Mouse (Mus musculus): ENCODE data around the gene Mlst8. TPM values are rescaled to one million over a fixed set of nuclear protein-coding genes. Genes with fewer than 3 reads are reported as not detected.
A peak's percentile ranks its signal among the peaks of the same experiment; 100 is the strongest.

Mlst8 gene
- total and polyA plus RNA-seq, 2 experiments from 2014 or later, result 10.1 to 12.4 TPM

DNA sequence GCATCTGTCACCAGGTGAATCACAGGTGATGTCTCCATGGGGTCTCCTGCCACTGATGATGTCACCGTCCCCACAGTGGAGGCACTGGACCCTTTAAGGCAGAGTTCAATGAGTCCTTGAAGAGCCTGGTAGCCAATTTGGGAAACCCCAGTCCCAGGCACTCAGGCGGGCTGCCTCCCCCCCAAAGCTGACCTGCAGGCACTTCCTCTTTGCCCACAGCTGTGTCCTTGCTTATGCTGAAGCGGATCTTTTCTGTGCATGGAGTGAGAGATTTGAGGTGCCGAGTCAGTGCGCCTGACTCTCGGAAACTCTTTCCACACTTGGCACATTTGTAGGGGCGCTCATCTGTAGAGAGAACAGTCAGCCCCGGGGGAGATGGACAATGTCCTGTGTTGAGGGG is 32.3 kb downstream of the Mlst8 start:
- Histone ChIP-seq H3K9ac (replicated peaks; ENCODE audit: low read depth, low read length) (no peak overlapping the region), H3K9me3 (replicated peaks; ENCODE audit: control insufficient read depth, low read length) (no peaks in the 10 kb centered on the region), H3K4me1 (ENCODE audit: control insufficient read depth, insufficient read depth) (no peaks in the 10 kb centered on the region), H3K36me3 (replicated peaks; ENCODE audit: control insufficient read depth, insufficient read depth, low read length) (peaks cover 87% of the 10 kb centered on the region), H3K27me3 (ENCODE audit: control insufficient read depth, insufficient read depth, low read length) (no peaks in the 10 kb centered on the region), H3K4me2 (ENCODE audit: low read depth, low read length) (no peak overlapping the region), H3K27ac (ENCODE audit: low read depth) (no peak overlapping the region), H3K4me3 (ENCODE audit: low read depth, low read length) (no peak overlapping the region)
- 90% methylated on average over 8 of the region's 8 CpGs for WGBS
- TF ChIP-seq EP300 (IDR thresholded peaks at IDR 0.05; ENCODE audit: low read depth) (no peak), CTCF (IDR thresholded peaks at IDR 0.05; ENCODE audit: low read depth) (no peak)
- DNase-seq (ENCODE audit: low spot score) (no peak), ATAC-seq (ENCODE audit: insufficient read depth, low read depth) (no peak)

- no peaks in the 10 kb centered on the region for H3K9me3 ChIP-seq (replicated peaks; ENCODE audit: control insufficient read depth, low read length)
- H3K4me3 ChIP-seq (ENCODE audit: low read depth, low read length), result no peak overlapping the region
- H3K27ac ChIP-seq (ENCODE audit: low read depth), result no peak overlapping the region
- WGBS, result 65% methylated on average over 4 of the region's 4 CpGs
- TF ChIP-seq EP300 (IDR thresholded peaks at IDR 0.05; ENCODE audit: low read depth) (no peak), CTCF (IDR thresholded peaks at IDR 0.05; ENCODE audit: low read depth) (no peak)
- peaks cover 88% of the 10 kb centered on the region for H3K36me3 ChIP-seq (replicated peaks; ENCODE audit: control insufficient read depth, insufficient read depth, low read length)
- ATAC-seq (ENCODE audit: insufficient read depth, low read depth) (no peak), DNase-seq (ENCODE audit: low spot score) (no peak)
- H3K4me1 ChIP-seq (ENCODE audit: control insufficient read depth, insufficient read depth), result no peaks in the 10 kb centered on the region
- H3K4me2 ChIP-seq (ENCODE audit: low read depth, low read length), result no peak overlapping the region
- no peaks in the 10 kb centered on the region for H3K27me3 ChIP-seq (ENCODE audit: control insufficient read depth, insufficient read depth, low read length)
- H3K9ac ChIP-seq (replicated peaks; ENCODE audit: low read depth, low read length), result no peak overlapping the region
Measured at GRCm38 (mm10) chr17:24443409-24443808, 35.5 kb downstream of the Mlst8 start.

DNA sequence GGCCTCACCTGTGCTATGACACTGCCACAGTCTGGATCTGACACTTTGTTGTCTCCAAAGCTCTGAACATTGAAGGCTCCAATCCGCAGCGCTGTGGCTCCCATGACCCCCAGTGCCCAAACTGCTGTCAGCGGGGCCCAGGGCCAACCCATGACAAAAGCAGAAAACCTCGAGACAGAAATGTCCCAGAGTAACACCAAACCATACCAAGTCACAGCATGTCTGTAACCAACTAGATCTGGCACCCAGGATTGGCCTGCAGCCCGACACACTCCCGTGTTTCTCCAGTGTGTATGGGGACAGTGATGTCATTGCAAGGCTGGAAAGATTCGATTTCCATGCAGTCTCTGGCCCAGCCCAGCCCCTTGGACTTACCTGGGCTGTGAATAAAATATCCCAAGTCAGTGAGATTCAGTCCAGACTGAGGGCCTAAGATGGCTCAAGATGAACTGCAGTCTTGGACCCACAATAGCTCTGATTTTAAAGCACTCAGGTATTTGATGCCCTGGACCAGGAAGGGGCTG is 36.2 kb downstream of the Mlst8 start, which contains the start of gene Dnase1l2:
Dnase1l2 (minus strand) TSS at position 474 of the 524 bp plus-strand sequence.
- H3K9ac ChIP-seq (replicated peaks; ENCODE audit: low read depth, low read length), result no peak within 1 kb of the TSS
- TF ChIP-seq EP300 (IDR thresholded peaks at IDR 0.05; ENCODE audit: low read depth) (no peak), CTCF (IDR thresholded peaks at IDR 0.05; ENCODE audit: low read depth) (no peak)
- H3K36me3 ChIP-seq (replicated peaks; ENCODE audit: control insufficient read depth, insufficient read depth, low read length), result peaks cover 88% of the 10 kb centered on the region

GRCm38 (mm10) chr17:24442107-24442506 is 36.8 kb downstream of the Mlst8 start:
- ATAC-seq (ENCODE audit: insufficient read depth, low read depth) (no peak), DNase-seq (ENCODE audit: low spot score) (no peak)
- Histone ChIP-seq H3K4me3 (ENCODE audit: low read depth, low read length) (no peak overlapping the region), H3K27me3 (ENCODE audit: control insufficient read depth, insufficient read depth, low read length) (no peaks in the 10 kb centered on the region), H3K4me2 (ENCODE audit: low read depth, low read length) (no peak overlapping the region), H3K9ac (replicated peaks; ENCODE audit: low read depth, low read length) (no peak overlapping the region), H3K9me3 (replicated peaks; ENCODE audit: control insufficient read depth, low read length) (no peaks in the 10 kb centered on the region), H3K4me1 (ENCODE audit: control insufficient read depth, insufficient read depth) (no peaks in the 10 kb centered on the region), H3K36me3 (replicated peaks; ENCODE audit: control insufficient read depth, insufficient read depth, low read length) (peaks cover 88% of the 10 kb centered on the region), H3K27ac (ENCODE audit: low read depth) (no peak overlapping the region)
- no peak for TF ChIP-seq CTCF (IDR thresholded peaks at IDR 0.05; ENCODE audit: low read depth)
- no peak for TF ChIP-seq EP300 (IDR thresholded peaks at IDR 0.05; ENCODE audit: low read depth)
- 87% methylated on average over 14 of the region's 14 CpGs for WGBS

More for the DNA sequence above, 36.2 kb downstream of the Mlst8 start, which contains the start of gene Dnase1l2:
- Histone ChIP-seq H3K27ac (ENCODE audit: low read depth) (no peak within 1 kb of the TSS), H3K4me1 (ENCODE audit: control insufficient read depth, insufficient read depth) (no peaks in the 10 kb centered on the region), H3K9me3 (replicated peaks; ENCODE audit: control insufficient read depth, low read length) (no peaks in the 10 kb centered on the region), H3K4me3 (ENCODE audit: low read depth, low read length) (no peak within 1 kb of the TSS), H3K27me3 (ENCODE audit: control insufficient read depth, insufficient read depth, low read length) (no peaks in the 10 kb centered on the region), H3K4me2 (ENCODE audit: low read depth, low read length) (no peak within 1 kb of the TSS)
- ATAC-seq (ENCODE audit: insufficient read depth, low read depth), result no peak
- 64% methylated on average over 7 of the region's 7 CpGs for WGBS
- no peak for DNase-seq (ENCODE audit: low spot score)

- no peak for TF ChIP-seq EP300 (IDR thresholded peaks at IDR 0.05; ENCODE audit: low read depth)
- TF ChIP-seq CTCF (IDR thresholded peaks at IDR 0.05; ENCODE audit: low read depth), result peak; percentile 41
Measured at GRCm38 (mm10) chr17:24441148-24441547, 37.7 kb downstream of the Mlst8 start.

DNA sequence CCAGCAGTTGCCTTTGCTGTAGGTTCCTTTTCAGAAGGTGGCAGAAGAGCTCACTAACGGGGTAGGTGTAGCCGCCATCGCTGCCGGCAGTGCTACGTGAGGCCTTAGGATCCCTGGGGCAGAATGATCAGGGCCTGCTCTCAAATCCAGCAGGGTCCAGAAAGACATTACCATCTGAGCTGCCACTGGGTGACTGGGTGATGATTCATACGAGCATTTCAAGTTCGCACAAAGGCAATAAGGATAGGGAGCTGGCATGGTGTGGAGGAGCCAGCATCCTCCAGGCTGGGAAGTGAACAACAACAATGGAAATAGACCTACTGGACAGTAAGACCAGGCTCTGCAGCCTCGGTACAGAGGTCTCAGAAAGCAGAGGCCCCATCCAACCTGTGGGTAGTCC is 38.5 kb downstream of the Mlst8 start:
- H3K36me3 ChIP-seq (replicated peaks; ENCODE audit: control insufficient read depth, insufficient read depth, low read length), result peaks cover 88% of the 10 kb centered on the region
- no peak overlapping the region for H3K27ac ChIP-seq (ENCODE audit: low read depth)
- DNase-seq (ENCODE audit: low spot score) (no peak), ATAC-seq (ENCODE audit: insufficient read depth, low read depth) (no peak)
- no peak overlapping the region for H3K4me2 ChIP-seq (ENCODE audit: low read depth, low read length)
- no peak for TF ChIP-seq EP300 (IDR thresholded peaks at IDR 0.05; ENCODE audit: low read depth)
- TF ChIP-seq CTCF (IDR thresholded peaks at IDR 0.05; ENCODE audit: low read depth), result no peak
- no peaks in the 10 kb centered on the region for H3K9me3 ChIP-seq (replicated peaks; ENCODE audit: control insufficient read depth, low read length)
- H3K4me3 ChIP-seq (ENCODE audit: low read depth, low read length), result no peak overlapping the region
- 85% methylated on average over 8 of the region's 8 CpGs for WGBS
- no peak overlapping the region for H3K9ac ChIP-seq (replicated peaks; ENCODE audit: low read depth, low read length)
- H3K4me1 ChIP-seq (ENCODE audit: control insufficient read depth, insufficient read depth), result no peaks in the 10 kb centered on the region
- H3K27me3 ChIP-seq (ENCODE audit: control insufficient read depth, insufficient read depth, low read length), result no peaks in the 10 kb centered on the region

More at GRCm38 (mm10) chr17:24441148-24441547, 37.7 kb downstream of the Mlst8 start:
- Histone ChIP-seq H3K4me1 (ENCODE audit: control insufficient read depth, insufficient read depth) (no peaks in the 10 kb centered on the region), H3K27ac (ENCODE audit: low read depth) (no peak overlapping the region), H3K27me3 (ENCODE audit: control insufficient read depth, insufficient read depth, low read length) (no peaks in the 10 kb centered on the region), H3K4me2 (ENCODE audit: low read depth, low read length) (no peak overlapping the region), H3K4me3 (ENCODE audit: low read depth, low read length) (no peak overlapping the region), H3K9ac (replicated peaks; ENCODE audit: low read depth, low read length) (no peak overlapping the region), H3K9me3 (replicated peaks; ENCODE audit: control insufficient read depth, low read length) (no peaks in the 10 kb centered on the region), H3K36me3 (replicated peaks; ENCODE audit: control insufficient read depth, insufficient read depth, low read length) (peaks cover 88% of the 10 kb centered on the region)
- ATAC-seq (ENCODE audit: insufficient read depth, low read depth), result no peak
- WGBS, result 51% methylated on average over 2 of the region's 2 CpGs
- DNase-seq (ENCODE audit: low spot score), result no peak
